Mouse (Mus musculus) neural tube, embryonic 15.5 days (tissue): ENCODE measurements around the gene Tbc1d10a. TPM values are rescaled to one million over a fixed set of nuclear protein-coding genes. Genes with fewer than 3 reads are reported as not detected.

Experiments used
- ATAC-seq: fragments of 200-750 bp; cut with Nextera tagmentation; 2 replicates; pipeline ENCODE4 v1.8.0; 2017; ENCODE audit warnings: mild to moderate bottlenecking, moderate TSS enrichment, moderate library complexity; ENCODE audit not compliant: low FRiP score
- H3K27ac ChIP-seq: fragments of 300-500 bp; sonication (generic); replicated peaks from 2 replicates; pipeline ENCODE4 v1.5.1; 2015; ENCODE audit warnings: mild to moderate bottlenecking, inconsistent platforms
- H3K27me3 ChIP-seq: fragments of 300-500 bp; sonication (generic); replicated peaks from 2 replicates; pipeline ENCODE4 v1.6.1; 2015; ENCODE audit warnings: inconsistent platforms
- H3K36me3 ChIP-seq: fragments of 300-500 bp; sonication (generic); 2 replicates; pipeline ENCODE4 v1.6.1; 2015; ENCODE audit warnings: inconsistent platforms
- H3K4me1 ChIP-seq: fragments of 300-500 bp; sonication (generic); 2 replicates; pipeline ENCODE4 v1.6.1; 2015; ENCODE audit warnings: inconsistent platforms
- H3K4me2 ChIP-seq: fragments of 300-500 bp; sonication (generic); 2 replicates; pipeline ENCODE4 v1.6.1; 2015; ENCODE audit warnings: inconsistent platforms, mild to moderate bottlenecking, moderate library complexity
- H3K4me3 ChIP-seq: fragments of 300-500 bp; sonication (generic); replicated peaks from 2 replicates; pipeline ENCODE4 v1.5.1; 2015; ENCODE audit warnings: mild to moderate bottlenecking, inconsistent platforms
- H3K9ac ChIP-seq: fragments of 300-500 bp; sonication (generic); replicated peaks from 2 replicates; pipeline ENCODE4 v1.6.1; 2015; ENCODE audit warnings: mild to moderate bottlenecking, inconsistent platforms
- H3K9me3 ChIP-seq: fragments of 300-500 bp; sonication (generic); replicated peaks from 2 replicates; pipeline ENCODE4 v1.6.1; 2016; ENCODE audit warnings: inconsistent platforms
- WGBS: fragments of 180-500 bp; shearing (Covaris S2); methylation state at CpG from one replicate; pipeline ENCODE4 v1.1.7; 2015; ENCODE audit warnings: mixed read lengths; 5-methylcytosine and 5-hydroxymethylcytosine counted together
- polyA plus RNA-seq: library from polyadenylated mRNA; unstranded; fragments of >200 nt; fragmentation: Nextera tagmentation; extraction: Ambion mirVana; gene quantifications from 2 replicates; pipeline ENCODE4 v1.2.1, GENCODE M21; 2015

The Tbc1d10a gene
- polyA plus RNA-seq, 1 experiment from 2014 or later, result 40.3 TPM

GRCm38 (mm10) chr11:4231435-4231834, 44.8 kb downstream of the Tbc1d10a start:
- Histone ChIP-seq H3K27me3 (no peaks in the 10 kb centered on the region), H3K9ac (no peak overlapping the region), H3K27ac (no peak overlapping the region), H3K4me1 (no peaks in the 10 kb centered on the region), H3K4me3 (no peak overlapping the region), H3K4me2 (no peak overlapping the region), H3K36me3 (no peaks in the 10 kb centered on the region), H3K9me3 (no peaks in the 10 kb centered on the region)
- no peak for ATAC-seq
- WGBS, result 91% methylated on average over 2 of the region's 2 CpGs

GRCm38 (mm10) chr11:4232644-4233043, 46.1 kb downstream of the Tbc1d10a start:
- WGBS, result 68% methylated on average over 12 of the region's 12 CpGs
- Histone ChIP-seq H3K36me3 (no peaks in the 10 kb centered on the region), H3K9me3 (no peaks in the 10 kb centered on the region), H3K27me3 (no peaks in the 10 kb centered on the region), H3K4me2 (no peak overlapping the region), H3K4me1 (no peaks in the 10 kb centered on the region), H3K4me3 (no peak overlapping the region), H3K27ac (no peak overlapping the region), H3K9ac (no peak overlapping the region)
- ATAC-seq, result no peak

DNA sequence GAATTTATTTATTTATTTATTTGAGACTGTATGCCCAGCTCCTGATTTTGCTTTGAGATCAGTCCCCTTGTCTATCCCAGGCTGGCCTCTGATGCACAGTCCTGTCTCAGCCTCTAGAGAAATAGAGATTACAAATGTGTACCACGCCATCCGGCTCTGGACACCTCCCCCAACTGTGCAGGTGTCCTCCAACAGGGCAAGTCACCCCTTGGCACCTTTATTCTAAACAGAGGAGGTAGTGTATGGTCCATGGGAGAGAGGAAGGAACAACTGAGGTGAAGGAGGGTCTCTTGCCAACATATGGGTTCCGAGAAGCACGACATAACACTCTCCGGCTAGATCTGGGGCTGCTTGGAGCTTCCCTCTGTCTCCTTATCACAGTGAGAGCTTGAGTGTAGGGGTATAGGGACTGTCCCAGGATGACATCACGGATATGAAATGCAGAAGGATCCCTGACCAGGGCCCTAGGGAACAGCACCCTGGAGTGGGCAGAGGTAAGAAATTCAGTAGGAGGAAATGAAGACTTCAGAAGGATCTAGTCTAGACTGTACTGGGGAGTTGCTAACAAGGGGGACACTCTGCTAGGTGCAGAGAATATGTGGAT, 48.6 kb downstream of the Tbc1d10a start:
- ATAC-seq, result no peak
- no peak overlapping the region for H3K4me2 ChIP-seq
- no peaks in the 10 kb centered on the region for H3K27me3 ChIP-seq
- no peaks in the 10 kb centered on the region for H3K36me3 ChIP-seq
- H3K4me1 ChIP-seq, result no peaks in the 10 kb centered on the region
- no peaks in the 10 kb centered on the region for H3K9me3 ChIP-seq
- no peak overlapping the region for H3K27ac ChIP-seq
- 91% methylated on average over 6 of the region's 6 CpGs for WGBS
- H3K9ac ChIP-seq, result no peak overlapping the region
- H3K4me3 ChIP-seq, result no peak overlapping the region

GRCm38 (mm10) chr11:4235665-4236545, 49.3 kb downstream of the Tbc1d10a start, which contains the start of gene Osm:
Gene Osm, plus strand, starts transcription at chr11:4236420.
- H3K36me3 ChIP-seq, result no peaks in the 10 kb centered on the region
- no peak within 1 kb of the TSS for H3K27ac ChIP-seq
- H3K4me3 ChIP-seq, result no peak within 1 kb of the TSS
- 78% methylated on average over 16 of the region's 16 CpGs for WGBS
- H3K4me1 ChIP-seq, result no peaks in the 10 kb centered on the region
- ATAC-seq, result no peak
- H3K4me2 ChIP-seq, result no peak within 1 kb of the TSS
- H3K27me3 ChIP-seq, result no peaks in the 10 kb centered on the region
- H3K9ac ChIP-seq, result no peak within 1 kb of the TSS
- no peaks in the 10 kb centered on the region for H3K9me3 ChIP-seq

GRCm38 (mm10) chr11:4236546-4237067, 50.0 kb downstream of the Tbc1d10a start:
- no peak for ATAC-seq
- no peaks in the 10 kb centered on the region for H3K36me3 ChIP-seq
- no peaks in the 10 kb centered on the region for H3K4me1 ChIP-seq
- H3K4me3 ChIP-seq, result no peak overlapping the region
- 87% methylated on average over 21 of the region's 21 CpGs for WGBS
- no peak overlapping the region for H3K4me2 ChIP-seq
- H3K9me3 ChIP-seq, result no peaks in the 10 kb centered on the region
- H3K27ac ChIP-seq, result no peak overlapping the region
- H3K9ac ChIP-seq, result no peak overlapping the region
- H3K27me3 ChIP-seq, result no peaks in the 10 kb centered on the region

- Histone ChIP-seq H3K9me3 (no peaks in the 10 kb centered on the region), H3K36me3 (no peaks in the 10 kb centered on the region), H3K27me3 (no peaks in the 10 kb centered on the region), H3K27ac (no peak overlapping the region), H3K4me1 (no peaks in the 10 kb centered on the region), H3K4me3 (no peak overlapping the region), H3K9ac (no peak overlapping the region), H3K4me2 (no peak overlapping the region)
- ATAC-seq, result no peak
- WGBS, result 83% methylated on average over 18 of the region's 18 CpGs
Observed at GRCm38 (mm10) chr11:4237389-4237912, 50.9 kb downstream of the Tbc1d10a start.

DNA sequence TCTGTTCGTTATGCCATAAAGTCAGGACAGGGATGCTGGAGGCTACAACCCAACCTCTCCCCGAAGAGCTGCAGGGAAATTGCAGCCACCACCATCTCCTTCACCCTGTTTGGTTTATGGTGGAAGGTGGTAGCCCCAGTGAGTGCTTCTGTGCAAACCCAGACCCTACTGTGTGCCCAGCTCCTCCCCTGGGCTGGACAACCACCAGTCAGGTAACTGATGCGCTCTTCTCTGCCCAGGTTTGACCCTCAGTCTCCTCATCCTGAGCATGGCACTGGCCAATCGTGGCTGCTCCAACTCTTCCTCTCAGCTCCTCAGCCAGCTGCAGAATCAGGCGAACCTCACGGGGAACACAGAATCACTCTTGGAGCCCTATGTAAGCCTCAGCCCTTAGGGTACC, 51.6 kb downstream of the Tbc1d10a start:
- 94% methylated on average over 6 of the region's 6 CpGs for WGBS
- no peak overlapping the region for H3K9ac ChIP-seq
- H3K4me1 ChIP-seq, result no peaks in the 10 kb centered on the region
- no peak for ATAC-seq
- H3K36me3 ChIP-seq, result no peaks in the 10 kb centered on the region
- H3K27me3 ChIP-seq, result no peaks in the 10 kb centered on the region
- no peak overlapping the region for H3K4me2 ChIP-seq
- H3K4me3 ChIP-seq, result no peak overlapping the region
- H3K9me3 ChIP-seq, result no peaks in the 10 kb centered on the region
- H3K27ac ChIP-seq, result no peak overlapping the region

GRCm38 (mm10) chr11:4239691-4240090, 53.1 kb downstream of the Tbc1d10a start:
- no peak for ATAC-seq
- WGBS, result 94% methylated on average over 23 of the region's 23 CpGs
- Histone ChIP-seq H3K9ac (no peak overlapping the region), H3K36me3 (no peaks in the 10 kb centered on the region), H3K27ac (no peak overlapping the region), H3K4me2 (no peak overlapping the region), H3K9me3 (no peaks in the 10 kb centered on the region), H3K4me1 (no peaks in the 10 kb centered on the region), H3K27me3 (no peaks in the 10 kb centered on the region), H3K4me3 (no peak overlapping the region)

GRCm38 (mm10) chr11:4240151-4240550, 53.6 kb downstream of the Tbc1d10a start:
- Histone ChIP-seq H3K4me2 (no peak overlapping the region), H3K4me3 (no peak overlapping the region), H3K27ac (no peak overlapping the region), H3K9ac (no peak overlapping the region), H3K4me1 (no peaks in the 10 kb centered on the region), H3K27me3 (no peaks in the 10 kb centered on the region), H3K36me3 (no peaks in the 10 kb centered on the region), H3K9me3 (no peaks in the 10 kb centered on the region)
- 76% methylated on average over 7 of the region's 7 CpGs for WGBS
- no peak for ATAC-seq

DNA sequence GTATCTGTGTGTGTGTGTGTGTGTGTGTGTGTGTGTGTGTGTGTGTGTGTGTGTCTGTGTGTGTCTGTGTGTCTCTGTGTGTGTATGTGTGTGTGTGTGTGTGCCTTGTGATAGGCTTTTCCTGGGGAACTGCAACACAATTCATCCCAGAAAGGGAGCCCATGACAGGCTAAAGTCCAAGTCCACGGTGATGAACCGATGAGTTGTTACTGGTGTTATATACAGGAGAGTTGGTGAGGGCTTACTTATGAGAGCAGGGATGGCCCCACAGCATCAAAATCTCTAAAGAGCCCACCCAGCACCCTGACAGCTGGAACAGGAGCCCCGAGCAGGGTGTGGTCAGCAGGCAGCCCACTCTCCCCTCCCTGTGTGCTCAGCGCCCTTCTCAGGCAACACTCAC, 54.6 kb downstream of the Tbc1d10a start:
- Histone ChIP-seq H3K27ac (no peak overlapping the region), H3K4me1 (no peaks in the 10 kb centered on the region), H3K9ac (no peak overlapping the region), H3K4me2 (no peak overlapping the region), H3K9me3 (no peaks in the 10 kb centered on the region), H3K36me3 (no peaks in the 10 kb centered on the region), H3K27me3 (no peaks in the 10 kb centered on the region), H3K4me3 (no peak overlapping the region)
- no peak for ATAC-seq
- WGBS, result 84% methylated on average over 4 of the region's 4 CpGs

- no peak overlapping the region for H3K27ac ChIP-seq
- no peaks in the 10 kb centered on the region for H3K27me3 ChIP-seq
- no peak overlapping the region for H3K4me3 ChIP-seq
- no peak overlapping the region for H3K9ac ChIP-seq
- no peaks in the 10 kb centered on the region for H3K36me3 ChIP-seq
- WGBS, result 80% methylated on average over 6 of the region's 6 CpGs
- H3K9me3 ChIP-seq, result no peaks in the 10 kb centered on the region
- no peak overlapping the region for H3K4me2 ChIP-seq
- H3K4me1 ChIP-seq, result no peaks in the 10 kb centered on the region
- no peak for ATAC-seq
Observed at GRCm38 (mm10) chr11:4246126-4246525, 59.5 kb downstream of the Tbc1d10a start.

DNA sequence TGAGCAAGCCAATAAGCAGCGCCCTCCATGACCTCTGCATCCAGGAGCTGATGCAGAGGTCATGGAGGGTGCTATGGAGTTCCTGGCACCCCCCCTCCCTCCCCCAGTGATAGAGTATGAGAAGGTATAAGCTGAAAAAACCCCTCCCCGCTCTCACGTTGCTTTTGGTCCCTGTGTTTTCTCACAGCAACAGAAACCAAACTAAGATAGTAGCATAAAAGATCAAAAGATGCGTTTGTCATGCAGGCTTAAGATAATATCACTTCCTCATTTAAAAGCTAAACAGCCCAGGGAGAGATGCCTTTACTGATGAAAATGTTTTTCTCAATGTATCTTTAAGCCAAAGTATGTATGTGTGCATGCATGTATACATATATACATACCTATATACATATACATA, 60.0 kb downstream of the Tbc1d10a start:
- WGBS, result 80% methylated on average over 4 of the region's 4 CpGs
- H3K4me2 ChIP-seq, result no peak overlapping the region
- no peak overlapping the region for H3K4me3 ChIP-seq
- no peak for ATAC-seq
- no peaks in the 10 kb centered on the region for H3K4me1 ChIP-seq
- no peak overlapping the region for H3K9ac ChIP-seq
- H3K9me3 ChIP-seq, result no peaks in the 10 kb centered on the region
- no peaks in the 10 kb centered on the region for H3K36me3 ChIP-seq
- no peak overlapping the region for H3K27ac ChIP-seq
- H3K27me3 ChIP-seq, result no peaks in the 10 kb centered on the region
